Mouse (Mus musculus): Measurements from ENCODE around the gene S100pbp. TPM values are rescaled to one million over a fixed set of nuclear protein-coding genes. Genes with fewer than 3 reads are reported as not detected.

The S100pbp gene
- polyA plus RNA-seq, 1 experiment from 2014 or later = 11.8 TPM

DNA sequence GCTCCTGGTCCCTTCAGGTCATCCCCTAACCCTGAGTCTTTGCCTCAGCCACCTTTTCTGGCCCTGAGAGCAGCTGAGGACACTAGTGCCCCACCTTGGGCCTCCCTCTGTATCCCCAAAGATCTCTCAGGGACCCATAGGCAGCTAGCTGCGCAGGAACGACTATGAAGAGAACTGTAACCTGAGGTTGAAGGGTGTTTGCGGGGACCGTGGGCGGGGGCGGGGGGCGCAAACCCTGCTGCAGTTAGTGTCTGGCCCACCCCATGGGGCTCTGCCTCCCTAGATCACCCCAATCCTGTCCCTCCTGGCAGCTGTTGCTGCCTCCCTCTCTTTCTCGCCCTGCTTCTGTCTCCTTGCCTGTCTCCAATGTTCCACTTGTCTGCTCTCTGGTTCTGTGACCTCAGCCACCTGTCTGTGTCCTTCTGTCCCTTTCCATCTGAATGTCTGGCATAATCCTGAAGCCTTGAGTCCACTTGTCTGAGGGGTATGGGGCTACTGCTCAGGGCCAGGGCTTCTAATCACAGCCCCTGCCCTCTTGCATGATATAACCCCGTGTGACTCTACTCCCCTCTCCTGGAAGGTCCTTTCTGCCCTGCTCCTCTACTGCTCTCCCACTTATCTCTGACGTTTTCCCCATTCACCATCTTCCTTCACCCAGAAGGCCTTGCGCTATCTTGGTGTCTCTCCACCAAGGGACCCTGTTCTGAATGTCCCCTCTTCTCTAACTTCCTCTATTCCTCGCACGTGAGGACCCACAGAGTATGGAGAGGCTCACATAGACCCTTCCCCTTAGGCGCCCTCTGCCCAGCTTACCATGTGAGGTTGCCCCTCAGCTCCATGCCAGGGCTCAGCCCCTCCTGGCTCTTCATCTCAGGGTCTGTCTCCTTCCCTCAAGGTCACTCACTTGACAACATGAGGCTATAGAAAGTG, 51.9 kb downstream of the S100pbp start:
- 55% methylated on average over 14 of the region's 14 CpGs for WGBS
- H3K4me3 ChIP-seq (ENCODE audit: low read length) = peak overlapping the region; percentile 58
- peaks cover 39% of the 10 kb centered on the region for H3K4me1 ChIP-seq (ENCODE audit: control insufficient read depth, insufficient read depth, low read length)
- H3K9me3 ChIP-seq (replicated peaks; ENCODE audit: control insufficient read depth, low read length) = no peaks in the 10 kb centered on the region
- H3K9ac ChIP-seq (ENCODE audit: low read length) = peak overlapping the region; percentile 79
- no peak for ATAC-seq (replicated peaks; ENCODE audit: extremely low read depth, insufficient read depth, low FRiP score)
- H3K4me2 ChIP-seq (ENCODE audit: low read depth, low read length) = peak overlapping the region; percentile 74
- 0 out of 2 replicates have a peak overlapping the region, but pooled peaks have one; percentile 17 for H3K27ac ChIP-seq (ENCODE audit: low read length)
- H3K36me3 ChIP-seq (ENCODE audit: control insufficient read depth, insufficient read depth) = 0 out of 2 replicates have a peak, but pooled peaks cover 2% of the 10 kb centered on the region
- peaks cover 16% of the 10 kb centered on the region for H3K27me3 ChIP-seq (ENCODE audit: control insufficient read depth, insufficient read depth, low read length)

DNA sequence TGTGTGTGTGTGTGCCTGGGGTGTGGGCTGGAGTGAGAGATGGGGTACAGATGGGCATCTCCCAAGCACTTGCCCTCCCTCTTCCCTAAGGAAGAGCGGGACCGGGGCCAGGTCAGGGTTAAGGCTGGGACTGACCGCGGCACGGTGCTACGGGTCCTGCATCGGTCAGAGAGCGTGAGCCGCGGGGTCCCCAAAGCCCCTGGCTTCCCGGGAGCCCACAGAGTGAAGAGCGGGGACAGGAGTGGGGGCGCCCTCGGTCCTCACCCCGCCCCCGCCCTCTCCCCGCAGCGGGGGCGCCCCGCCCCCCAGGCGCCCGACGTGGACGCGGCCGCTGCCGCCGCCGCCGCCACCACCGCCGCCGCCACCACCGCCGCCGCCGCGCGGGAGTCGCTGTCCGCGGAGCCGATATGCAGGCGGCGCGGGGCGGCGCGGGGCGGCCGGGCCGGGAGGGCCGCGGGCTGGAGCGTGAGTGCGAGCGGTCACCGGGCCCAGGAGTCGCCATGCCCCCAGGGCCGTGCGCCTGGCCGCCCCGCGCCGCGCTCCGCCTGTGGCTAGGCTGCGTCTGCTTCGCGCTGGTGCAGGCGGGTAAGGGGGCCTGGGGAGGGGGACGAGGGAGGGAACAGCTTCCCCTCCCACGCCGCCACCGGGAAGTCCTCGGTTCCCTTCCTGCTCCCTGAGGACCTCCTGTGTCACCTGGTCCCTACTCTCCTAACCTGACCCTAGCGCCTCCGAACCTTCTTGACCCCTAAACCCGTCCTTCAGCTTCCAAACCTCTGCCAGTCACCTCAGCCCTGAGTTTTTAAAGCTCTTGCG, 52.7 kb downstream of the S100pbp start, which contains the start of gene Fndc5:
Gene Fndc5 (plus strand): TSS at position 421 of the 813 bp plus-strand sequence.
- H3K4me3 ChIP-seq (ENCODE audit: low read length) = peak within 1 kb of the TSS; percentile 58
- 2% methylated on average over 27 of the region's 80 CpGs for WGBS
- peak within 1 kb of the TSS; percentile 74 for H3K4me2 ChIP-seq (ENCODE audit: low read depth, low read length)
- peaks cover 16% of the 10 kb centered on the region for H3K27me3 ChIP-seq (ENCODE audit: control insufficient read depth, insufficient read depth, low read length)
- 0 out of 2 replicates have a peak, but pooled peaks have one; percentile 24 for ATAC-seq (replicated peaks; ENCODE audit: extremely low read depth, insufficient read depth, low FRiP score)
- H3K36me3 ChIP-seq (ENCODE audit: control insufficient read depth, insufficient read depth) = no peaks in the 10 kb centered on the region
- H3K9ac ChIP-seq (ENCODE audit: low read length) = peak within 1 kb of the TSS; percentile 79
- H3K27ac ChIP-seq (ENCODE audit: low read length) = 0 out of 2 replicates have a peak within 1 kb of the TSS, but pooled peaks have one; percentile 17
- H3K9me3 ChIP-seq (replicated peaks; ENCODE audit: control insufficient read depth, low read length) = no peaks in the 10 kb centered on the region
- peaks cover 30% of the 10 kb centered on the region for H3K4me1 ChIP-seq (ENCODE audit: control insufficient read depth, insufficient read depth, low read length)

DNA sequence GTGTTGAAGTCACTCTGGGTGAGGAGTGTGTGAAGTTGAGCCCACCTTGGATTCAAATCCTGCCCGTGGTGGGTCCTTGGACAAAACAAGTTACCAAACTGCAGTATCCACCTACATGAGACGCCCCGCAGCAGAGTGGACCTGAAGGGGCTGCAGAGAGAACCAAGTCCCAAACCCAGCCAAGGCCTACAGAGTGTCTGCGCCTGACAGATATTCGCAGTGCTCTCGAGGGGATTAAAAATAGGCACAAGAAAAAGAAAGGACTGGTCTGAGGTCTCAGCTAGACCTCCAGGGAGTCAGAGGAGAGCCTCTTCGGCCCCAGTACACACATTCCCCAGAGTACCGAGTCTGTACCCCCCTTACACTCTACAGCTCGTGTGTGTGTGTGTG, 53.3 kb downstream of the S100pbp start:
- H3K4me3 ChIP-seq (ENCODE audit: low read length) = peak overlapping the region; percentile 58
- H3K4me1 ChIP-seq (ENCODE audit: control insufficient read depth, insufficient read depth, low read length) = peaks cover 25% of the 10 kb centered on the region
- H3K27me3 ChIP-seq (ENCODE audit: control insufficient read depth, insufficient read depth, low read length) = peaks cover 16% of the 10 kb centered on the region
- no peaks in the 10 kb centered on the region for H3K9me3 ChIP-seq (replicated peaks; ENCODE audit: control insufficient read depth, low read length)
- ATAC-seq (replicated peaks; ENCODE audit: extremely low read depth, insufficient read depth, low FRiP score) = no peak
- 22% methylated on average over 9 of the region's 9 CpGs for WGBS
- H3K27ac ChIP-seq (ENCODE audit: low read length) = no peak overlapping the region
- peak overlapping the region; percentile 74 for H3K4me2 ChIP-seq (ENCODE audit: low read depth, low read length)
- no peaks in the 10 kb centered on the region for H3K36me3 ChIP-seq (ENCODE audit: control insufficient read depth, insufficient read depth)
- H3K9ac ChIP-seq (ENCODE audit: low read length) = peak overlapping the region; percentile 79

DNA sequence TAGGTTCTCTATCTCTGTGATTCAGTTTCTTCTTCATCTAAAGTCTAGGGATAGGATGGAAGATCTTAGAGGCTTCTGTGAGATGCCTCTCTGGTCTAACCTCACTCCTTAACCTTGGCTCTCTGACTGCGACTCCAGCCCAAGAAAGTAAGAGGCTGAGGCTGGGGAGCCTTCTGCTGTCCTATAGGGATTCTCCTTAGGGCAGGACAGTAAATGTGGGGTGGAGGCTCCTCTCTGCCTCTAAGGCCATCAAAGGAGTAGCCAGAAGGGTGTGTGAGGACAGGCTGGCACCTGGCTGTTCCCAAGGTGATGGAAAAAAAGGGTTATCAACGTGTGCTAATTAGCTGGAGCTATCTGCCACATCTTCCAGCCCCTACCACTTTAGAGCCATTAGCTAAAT, 53.9 kb downstream of the S100pbp start:
- Histone ChIP-seq H3K4me2 (ENCODE audit: low read depth, low read length) (no peak overlapping the region), H3K36me3 (ENCODE audit: control insufficient read depth, insufficient read depth) (no peaks in the 10 kb centered on the region), H3K4me1 (ENCODE audit: control insufficient read depth, insufficient read depth, low read length) (peaks cover 21% of the 10 kb centered on the region), H3K27ac (ENCODE audit: low read length) (no peak overlapping the region), H3K9ac (ENCODE audit: low read length) (no peak overlapping the region), H3K9me3 (replicated peaks; ENCODE audit: control insufficient read depth, low read length) (no peaks in the 10 kb centered on the region), H3K4me3 (ENCODE audit: low read length) (no peak overlapping the region), H3K27me3 (ENCODE audit: control insufficient read depth, insufficient read depth, low read length) (peaks cover 16% of the 10 kb centered on the region)
- WGBS = 54% methylated on average over 2 of the region's 2 CpGs
- ATAC-seq (replicated peaks; ENCODE audit: extremely low read depth, insufficient read depth, low FRiP score) = no peak

DNA sequence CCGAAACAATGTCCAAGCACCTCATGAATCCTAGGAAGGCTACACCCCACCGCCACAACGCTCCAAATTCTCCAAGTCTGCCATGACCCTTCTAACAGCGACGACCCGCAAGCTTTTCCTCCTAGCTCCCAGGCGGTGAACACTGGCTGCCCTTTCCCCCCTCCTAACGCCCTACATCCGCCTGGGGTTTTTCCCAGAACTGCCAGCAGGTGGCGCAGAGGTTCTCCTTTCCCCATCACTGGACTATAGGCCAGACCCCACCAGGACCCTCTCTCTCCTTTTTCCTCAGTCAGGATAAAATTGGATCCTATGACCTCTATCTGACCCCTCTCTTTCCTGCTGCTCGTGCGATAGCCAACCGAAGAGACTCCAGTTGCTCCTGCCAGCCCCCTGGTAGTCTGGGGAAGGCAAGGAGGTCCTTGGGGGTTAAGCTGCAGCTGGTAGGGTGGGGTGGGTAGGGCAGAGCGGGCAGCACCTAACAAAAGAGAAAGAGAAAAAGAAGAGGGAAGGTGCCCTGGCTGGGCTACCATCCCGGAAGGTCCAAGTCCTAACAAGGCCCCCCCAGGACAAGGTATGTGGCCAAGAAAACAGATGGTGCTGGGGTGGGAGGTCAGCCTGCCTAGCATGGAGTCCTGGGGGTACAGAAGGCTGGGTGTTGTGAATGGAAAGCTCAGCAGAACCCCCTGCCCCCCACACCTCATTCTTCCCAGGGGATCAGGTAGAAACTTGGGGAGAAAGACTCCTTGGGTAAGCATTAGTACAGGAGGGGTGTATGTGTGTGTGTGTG, 54.5 kb downstream of the S100pbp start:
- ATAC-seq (replicated peaks; ENCODE audit: extremely low read depth, insufficient read depth, low FRiP score) = peak; percentile 16; the same call in 1 of the 2 replicates
- H3K4me1 ChIP-seq (ENCODE audit: control insufficient read depth, insufficient read depth, low read length) = peaks cover 25% of the 10 kb centered on the region
- 10% methylated on average over 15 of the region's 15 CpGs for WGBS
- no peak overlapping the region for H3K9ac ChIP-seq (ENCODE audit: low read length)
- H3K36me3 ChIP-seq (ENCODE audit: control insufficient read depth, insufficient read depth) = no peaks in the 10 kb centered on the region
- peak overlapping the region; percentile 15; the same call in 1 of the 2 replicates for H3K4me3 ChIP-seq (ENCODE audit: low read length)
- no peak overlapping the region for H3K27ac ChIP-seq (ENCODE audit: low read length)
- no peaks in the 10 kb centered on the region for H3K9me3 ChIP-seq (replicated peaks; ENCODE audit: control insufficient read depth, low read length)
- H3K4me2 ChIP-seq (ENCODE audit: low read depth, low read length) = peak overlapping the region; percentile 49
- H3K27me3 ChIP-seq (ENCODE audit: control insufficient read depth, insufficient read depth, low read length) = peaks cover 16% of the 10 kb centered on the region

DNA sequence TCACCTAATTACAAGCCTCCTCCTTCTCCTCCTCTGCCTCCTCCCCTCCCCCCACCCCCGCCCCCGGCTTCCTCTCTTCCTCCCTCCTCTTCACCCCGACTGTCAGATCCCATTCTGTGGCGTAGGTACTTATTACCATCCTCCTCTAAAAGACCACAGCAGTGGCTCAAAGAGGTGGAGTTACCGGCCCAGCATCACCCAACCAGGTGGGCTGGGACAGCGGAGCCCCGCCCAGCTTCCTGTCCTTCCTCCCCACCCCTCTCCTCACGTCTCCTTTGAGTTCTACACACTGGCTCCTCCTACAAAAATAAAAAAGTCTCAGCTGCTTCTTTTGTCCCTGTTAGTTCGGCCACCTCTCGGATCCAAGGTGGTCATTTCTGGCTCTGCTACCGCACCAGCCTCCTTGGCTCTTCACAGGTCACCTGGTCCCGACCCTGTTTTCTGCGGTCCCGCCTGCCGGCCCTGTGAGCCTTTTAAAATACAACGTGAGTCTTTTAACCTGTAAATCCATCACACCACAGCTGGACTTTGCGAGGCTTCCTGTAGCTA, 58.7 kb downstream of the S100pbp start:
- Histone ChIP-seq H3K27ac (ENCODE audit: low read length) (no peak overlapping the region), H3K4me3 (ENCODE audit: low read length) (peak overlapping the region; percentile 5), H3K27me3 (ENCODE audit: control insufficient read depth, insufficient read depth, low read length) (peaks cover 19% of the 10 kb centered on the region), H3K36me3 (ENCODE audit: control insufficient read depth, insufficient read depth) (no peaks in the 10 kb centered on the region), H3K4me1 (ENCODE audit: control insufficient read depth, insufficient read depth, low read length) (peaks cover 15% of the 10 kb centered on the region), H3K4me2 (ENCODE audit: low read depth, low read length) (peak overlapping the region; percentile 36), H3K9ac (ENCODE audit: low read length) (no peak overlapping the region), H3K9me3 (replicated peaks; ENCODE audit: control insufficient read depth, low read length) (no peaks in the 10 kb centered on the region)
- 3% methylated on average over 17 of the region's 17 CpGs for WGBS
- 0 out of 2 replicates have a peak, but pooled peaks have one; percentile 46 for ATAC-seq (replicated peaks; ENCODE audit: extremely low read depth, insufficient read depth, low FRiP score)

DNA sequence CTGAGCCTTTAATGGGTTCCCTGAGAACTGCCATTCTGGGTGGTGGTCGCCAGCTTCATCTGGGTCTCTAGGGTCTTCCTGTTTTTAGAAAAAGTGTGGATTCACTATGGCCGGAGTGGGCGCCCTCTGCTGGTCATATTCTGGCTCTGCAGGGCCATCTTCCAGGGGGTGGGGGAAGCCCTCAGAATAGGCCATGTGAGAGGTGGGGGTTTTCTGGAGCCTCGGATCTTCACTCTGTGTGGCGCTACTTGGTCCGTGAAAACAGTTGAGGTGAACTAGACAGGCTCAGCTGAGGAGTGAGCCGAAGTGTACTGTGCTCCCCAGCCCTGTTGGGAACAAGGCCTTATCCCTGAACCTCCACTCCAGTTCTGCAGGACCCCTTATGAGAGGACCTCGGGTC, 59.4 kb downstream of the S100pbp start:
- Histone ChIP-seq H3K4me3 (ENCODE audit: low read length) (no peak overlapping the region), H3K27ac (ENCODE audit: low read length) (no peak overlapping the region), H3K4me1 (ENCODE audit: control insufficient read depth, insufficient read depth, low read length) (peaks cover 18% of the 10 kb centered on the region), H3K4me2 (ENCODE audit: low read depth, low read length) (peak overlapping the region; percentile 36), H3K9me3 (replicated peaks; ENCODE audit: control insufficient read depth, low read length) (no peaks in the 10 kb centered on the region), H3K9ac (ENCODE audit: low read length) (no peak overlapping the region), H3K27me3 (ENCODE audit: control insufficient read depth, insufficient read depth, low read length) (peaks cover 19% of the 10 kb centered on the region), H3K36me3 (ENCODE audit: control insufficient read depth, insufficient read depth) (no peaks in the 10 kb centered on the region)
- 0 out of 2 replicates have a peak, but pooled peaks have one; percentile 39 for ATAC-seq (replicated peaks; ENCODE audit: extremely low read depth, insufficient read depth, low FRiP score)
- WGBS = 4% methylated on average over 8 of the region's 8 CpGs

DNA sequence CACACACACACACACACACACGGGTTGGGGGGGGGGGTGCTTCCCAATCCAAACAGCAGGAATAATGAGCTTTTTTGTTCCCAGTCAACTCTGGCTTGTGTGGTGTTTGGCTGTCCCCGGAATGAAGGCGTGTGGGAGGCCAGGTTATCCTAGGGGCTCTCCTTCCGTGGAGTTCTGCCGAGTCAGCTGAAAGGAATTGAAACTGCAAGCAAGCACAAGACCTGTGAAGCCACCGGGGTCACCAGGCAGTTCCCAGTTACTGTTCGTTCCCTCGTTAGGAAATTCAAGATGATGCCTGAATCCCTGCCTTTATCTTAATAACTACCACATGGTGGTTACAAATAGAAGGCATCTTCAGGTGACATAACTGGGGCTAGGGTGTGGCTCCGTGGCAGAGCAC, 60.1 kb downstream of the S100pbp start:
- 33% methylated on average over 9 of the region's 9 CpGs for WGBS
- no peaks in the 10 kb centered on the region for H3K36me3 ChIP-seq (ENCODE audit: control insufficient read depth, insufficient read depth)
- no peak overlapping the region for H3K27ac ChIP-seq (ENCODE audit: low read length)
- H3K4me3 ChIP-seq (ENCODE audit: low read length) = no peak overlapping the region
- peaks cover 27% of the 10 kb centered on the region for H3K27me3 ChIP-seq (ENCODE audit: control insufficient read depth, insufficient read depth, low read length)
- peaks cover 16% of the 10 kb centered on the region for H3K4me1 ChIP-seq (ENCODE audit: control insufficient read depth, insufficient read depth, low read length)
- no peak overlapping the region for H3K4me2 ChIP-seq (ENCODE audit: low read depth, low read length)
- H3K9me3 ChIP-seq (replicated peaks; ENCODE audit: control insufficient read depth, low read length) = no peaks in the 10 kb centered on the region
- no peak for ATAC-seq (replicated peaks; ENCODE audit: extremely low read depth, insufficient read depth, low FRiP score)
- no peak overlapping the region for H3K9ac ChIP-seq (ENCODE audit: low read length)
